Mouse (Mus musculus) adipocyte (in vitro differentiated cells): ENCODE data around the gene Ovol1.

Source experiments
- DNase-seq: peaks from one replicate; pipeline ENCODE4 v3.0.0-alpha.2; 2016; ENCODE audit warnings: low spot score

Ovol1 gene

DNA sequence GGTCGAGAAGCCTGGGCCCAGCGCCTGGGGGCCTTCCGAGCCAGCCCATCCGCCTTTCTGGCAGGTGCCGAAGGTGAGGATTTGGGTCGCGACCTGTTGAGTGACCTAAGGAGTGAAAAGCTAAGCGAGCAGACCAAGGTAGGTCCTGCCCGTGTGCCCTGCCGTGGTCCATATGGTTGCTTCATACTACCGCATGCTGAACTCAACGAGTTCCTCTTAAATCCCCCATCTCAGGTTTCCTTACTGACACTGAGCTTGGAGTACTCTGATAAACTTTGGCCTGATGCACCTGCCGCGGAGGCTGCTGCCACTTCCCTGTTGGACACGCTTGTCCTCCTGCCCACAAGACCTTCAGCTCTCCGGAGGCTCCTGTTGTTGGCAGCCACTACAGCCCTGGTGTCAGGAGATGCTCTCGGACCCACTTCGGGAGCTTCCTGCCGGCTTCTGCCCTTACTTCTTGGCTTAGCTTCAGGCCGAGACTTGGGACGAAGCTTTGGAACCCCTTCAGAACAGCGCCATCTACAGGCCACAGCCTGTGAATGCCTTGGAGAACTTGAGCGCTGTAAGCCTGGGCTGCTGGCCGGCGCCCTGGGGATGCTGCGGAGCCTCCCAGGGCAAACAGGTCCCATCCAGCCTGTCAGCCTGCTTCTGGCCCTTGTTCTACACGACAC is 8.2 kb upstream of the Ovol1 start:
- peak; percentile 89 for DNase-seq

DNA sequence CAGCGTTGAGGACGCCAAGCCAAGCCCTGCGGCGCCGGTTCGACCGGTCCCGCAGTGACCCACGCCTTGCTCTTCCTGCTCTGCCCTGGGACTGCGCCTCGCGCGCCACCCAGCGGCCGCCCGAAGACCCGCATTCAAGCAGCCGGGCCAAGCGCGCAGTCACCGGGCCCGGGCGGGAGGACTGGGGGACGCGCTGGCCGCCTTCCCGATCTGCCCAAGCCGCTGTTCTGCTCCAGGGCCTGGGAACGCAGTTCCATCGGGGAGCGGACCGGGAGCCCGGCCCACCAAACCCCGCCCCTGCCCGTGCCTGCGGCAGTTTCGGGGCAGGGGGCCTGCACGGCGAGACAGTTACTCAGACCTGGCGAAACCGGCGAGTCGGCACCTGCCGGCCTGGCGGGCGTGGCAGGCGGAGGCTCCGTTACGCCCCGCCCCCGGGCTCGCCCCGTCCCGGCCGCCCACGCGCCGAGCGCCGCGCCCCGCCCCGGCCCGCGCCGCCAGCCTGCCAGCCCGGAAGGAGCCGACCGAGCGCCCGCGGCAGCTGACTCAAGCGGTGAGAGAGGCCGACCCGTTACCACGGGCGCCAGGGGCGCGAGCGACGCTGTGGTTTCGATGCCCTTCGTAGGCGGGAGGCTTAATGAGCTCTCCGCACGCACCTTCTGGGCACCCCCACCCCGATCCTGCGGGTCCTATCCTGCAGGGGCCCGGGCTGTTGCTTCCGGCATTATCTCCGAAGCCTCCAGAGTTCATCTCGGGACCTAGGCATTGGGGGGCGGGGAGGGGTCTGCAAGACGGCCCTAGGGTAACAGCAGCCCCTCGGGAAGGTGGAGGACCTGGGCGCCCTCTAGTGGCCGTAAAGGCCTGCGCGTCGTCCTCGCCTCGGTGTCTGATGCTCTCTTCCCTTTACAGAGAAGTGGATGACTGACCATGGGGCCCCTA is 7.4 kb upstream of the Ovol1 start, which contains the start of gene Ap5b1:
Ap5b1 (plus strand) TSS at position 492 of the 936 bp plus-strand sequence.
- DNase-seq: peak; percentile 82

DNA sequence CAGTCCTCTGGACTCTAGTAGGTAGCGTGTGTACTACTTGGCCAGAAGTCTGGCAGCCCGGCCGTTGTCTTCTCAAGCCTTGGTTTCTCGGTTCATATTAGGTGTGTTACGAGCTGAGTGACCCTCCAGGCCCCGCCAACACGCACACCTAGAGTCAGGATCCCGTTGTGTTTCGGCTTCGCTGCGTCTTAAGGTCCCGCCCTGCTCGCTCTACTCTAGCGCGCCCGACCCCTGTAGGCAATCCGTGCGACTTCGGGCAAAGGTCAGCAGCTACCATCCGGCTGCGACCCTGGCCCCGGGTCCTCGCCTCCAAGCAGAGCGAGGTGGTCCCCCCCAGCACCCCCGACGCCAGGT is 6.7 kb upstream of the Ovol1 start:
- DNase-seq: no peak

DNA sequence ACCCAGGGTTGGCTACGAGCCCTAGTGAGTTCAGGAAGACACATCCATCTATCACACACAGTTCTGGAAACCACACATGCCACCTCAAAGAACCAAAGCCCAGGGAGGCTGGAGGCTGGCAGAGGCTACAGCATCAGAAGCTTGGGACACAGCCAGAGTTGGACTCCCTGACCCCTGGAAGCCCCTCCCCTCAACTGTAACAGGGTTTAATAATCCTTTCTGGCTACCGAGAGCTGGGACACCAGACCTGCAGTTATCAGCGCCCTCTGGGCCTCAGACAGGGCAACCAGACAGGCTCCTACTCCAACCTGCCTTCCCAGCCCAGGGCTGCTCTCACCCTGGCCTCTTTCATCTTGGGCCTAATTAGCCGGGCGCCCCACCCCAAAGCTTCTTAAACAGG is 5.9 kb upstream of the Ovol1 start:
- no peak for DNase-seq

DNA sequence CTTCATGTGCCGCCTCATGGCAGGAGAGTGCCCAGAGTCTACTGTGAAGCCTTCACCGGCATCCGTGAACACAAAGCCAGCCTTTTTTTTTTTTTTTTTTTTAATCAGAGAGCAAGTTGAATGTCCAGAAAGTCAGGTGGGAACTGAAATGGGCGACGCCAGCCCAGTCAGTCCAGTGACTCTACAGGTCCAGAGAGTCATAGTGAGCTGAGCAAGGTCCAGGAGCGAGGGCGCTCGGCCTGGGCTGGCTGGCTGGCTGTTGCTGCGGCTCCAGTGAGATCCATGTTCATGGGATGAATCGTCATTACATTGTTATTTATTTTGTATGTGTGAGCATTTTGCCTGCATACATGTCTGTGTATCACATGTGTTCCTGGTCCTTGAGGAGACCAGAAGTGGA is 2.3 kb upstream of the Ovol1 start:
- DNase-seq: no peak

DNA sequence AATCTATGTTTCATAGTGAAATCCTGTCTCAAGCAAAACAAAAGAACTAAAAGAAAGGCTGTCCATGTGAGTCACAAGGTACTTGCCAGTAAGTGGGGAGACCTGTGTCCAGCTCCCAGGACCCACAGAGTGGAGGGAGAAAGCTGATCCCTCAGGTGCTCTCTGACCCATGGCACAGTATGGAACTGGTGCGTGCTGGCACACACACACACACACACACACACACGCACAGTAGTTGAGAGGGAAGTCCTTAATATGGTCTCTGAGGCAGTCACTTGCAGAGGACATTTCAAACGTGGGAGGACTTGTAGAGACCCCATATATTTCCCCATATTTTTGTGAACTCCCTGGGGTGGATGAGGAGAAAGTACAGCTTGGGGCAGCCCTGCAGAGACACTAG is 1.4 kb upstream of the Ovol1 start:
- no peak for DNase-seq

DNA sequence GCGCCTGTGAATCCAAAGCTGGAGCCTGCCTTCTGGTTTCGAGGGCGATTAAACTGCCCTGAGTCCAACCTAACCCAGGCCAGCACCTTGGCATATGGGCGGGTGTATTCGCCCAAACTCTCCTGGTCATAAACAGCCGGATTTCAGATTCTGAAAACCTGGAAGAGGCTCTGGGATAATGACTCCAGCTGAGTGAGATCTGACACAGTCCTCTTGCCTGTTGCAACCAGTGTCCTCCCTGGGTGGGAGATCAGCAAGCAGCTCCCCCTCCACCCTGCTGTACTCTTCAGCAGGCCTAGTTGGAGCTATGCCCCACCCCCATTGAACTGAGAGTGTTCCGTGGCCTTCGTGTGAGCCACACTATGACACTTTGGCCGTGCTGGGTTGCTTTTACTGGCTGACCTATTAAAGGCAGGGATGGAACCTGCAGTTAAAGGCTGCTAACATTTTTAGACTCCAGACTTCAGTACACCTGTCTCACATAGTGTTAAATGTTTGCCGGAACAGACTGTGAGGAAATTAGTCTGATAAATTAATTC is 875 bp upstream of the Ovol1 start:
- no peak for DNase-seq

DNA sequence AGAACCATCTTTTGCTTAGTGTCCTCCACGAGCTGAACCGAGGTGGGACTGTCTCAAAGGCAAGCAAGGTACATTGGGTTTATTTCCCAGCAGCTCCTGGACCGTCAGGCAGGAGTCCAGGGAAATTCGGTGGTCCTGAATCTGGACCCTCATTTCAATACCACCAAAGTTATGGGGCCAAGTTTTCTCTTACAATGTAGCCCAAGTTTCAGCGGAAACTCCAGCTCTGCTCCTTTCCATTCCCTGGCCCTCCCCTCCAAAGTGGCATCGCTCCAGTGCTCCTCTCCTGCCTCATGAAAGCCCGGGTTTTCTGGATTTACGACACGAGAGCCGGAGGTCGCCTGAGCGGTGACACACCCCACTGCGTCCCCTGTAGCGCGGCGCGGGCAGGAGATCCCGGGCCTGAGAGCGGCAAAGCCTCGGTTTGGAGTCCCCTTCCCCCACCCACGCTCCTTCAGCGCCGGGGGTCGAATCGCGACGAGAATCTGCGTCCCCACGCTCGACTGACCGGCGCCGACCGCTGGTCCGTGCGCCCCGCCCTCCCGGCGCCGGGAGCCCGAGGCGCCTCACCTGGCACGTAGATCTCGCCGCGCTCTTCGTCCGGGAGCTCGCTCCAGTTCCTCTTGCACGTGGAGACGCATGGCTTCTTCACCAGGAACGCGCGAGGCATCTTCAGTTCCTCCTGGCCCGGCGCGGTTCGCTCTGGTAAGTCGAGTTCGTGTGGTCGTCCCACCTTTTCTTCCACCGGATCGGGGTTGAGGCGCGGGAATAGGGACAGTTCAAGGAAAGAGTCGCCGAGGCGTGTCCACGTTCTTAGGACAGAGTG is 602 bp downstream of the Ovol1 start:
- no peak for DNase-seq

DNA sequence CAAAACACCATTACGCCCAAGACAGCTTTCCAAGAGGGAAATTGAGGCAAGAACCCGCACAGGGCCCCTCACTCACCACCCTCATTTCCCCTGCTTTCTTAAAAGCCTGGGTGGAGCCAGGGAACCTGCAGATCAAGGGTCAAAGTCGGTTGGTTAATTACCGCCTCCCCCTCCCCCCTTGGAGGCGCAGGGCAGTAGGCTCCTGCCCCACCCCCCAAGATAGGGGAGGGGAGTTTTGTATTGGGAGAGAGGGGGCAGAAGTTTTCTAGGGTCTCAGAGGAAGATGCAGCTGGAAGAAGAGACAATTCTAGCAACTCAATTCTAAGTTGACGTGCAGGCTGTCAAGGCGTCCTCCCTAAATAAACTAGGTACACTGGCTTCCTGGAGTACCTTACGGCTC is 1.2 kb downstream of the Ovol1 start:
- no peak for DNase-seq

DNA sequence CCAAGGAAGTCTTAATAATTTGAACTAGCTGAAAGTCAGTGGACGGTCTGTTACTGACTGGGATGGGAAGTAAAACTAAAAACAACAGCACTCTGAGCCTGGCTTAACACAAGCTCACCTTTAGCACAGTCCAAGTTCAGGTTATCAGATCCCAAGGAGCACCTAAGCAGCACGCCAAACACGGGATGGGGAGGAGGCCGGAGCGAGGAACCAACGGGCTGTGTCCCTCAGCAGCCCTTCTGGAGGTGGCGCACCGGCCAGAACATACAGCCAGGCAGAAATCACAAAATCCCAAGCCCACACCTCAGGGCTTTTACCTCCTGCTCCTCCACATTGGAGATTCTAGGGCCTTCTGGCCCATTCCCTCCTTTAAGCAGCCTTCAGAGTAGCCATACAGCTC is 1.7 kb downstream of the Ovol1 start:
- DNase-seq: no peak

DNA sequence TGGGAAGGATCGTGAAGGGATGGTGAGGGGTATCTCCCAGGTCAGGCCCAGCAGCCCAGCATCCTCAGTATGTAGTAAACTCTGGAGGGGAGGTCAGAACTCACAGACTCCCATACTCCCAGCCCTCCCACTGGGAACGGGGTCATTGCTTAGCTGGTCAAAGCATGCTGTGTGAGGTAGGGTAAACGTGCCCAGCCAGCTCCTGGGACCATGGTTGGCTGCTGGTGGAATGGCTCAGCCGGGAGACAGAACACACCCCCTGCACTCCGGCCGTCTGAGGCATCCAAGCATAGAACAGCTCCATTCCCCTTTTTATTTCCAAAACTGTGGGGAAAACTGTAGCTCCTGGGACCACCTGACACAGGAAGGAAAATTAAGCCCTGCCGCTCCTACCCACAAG is 2.3 kb downstream of the Ovol1 start:
- no peak for DNase-seq

DNA sequence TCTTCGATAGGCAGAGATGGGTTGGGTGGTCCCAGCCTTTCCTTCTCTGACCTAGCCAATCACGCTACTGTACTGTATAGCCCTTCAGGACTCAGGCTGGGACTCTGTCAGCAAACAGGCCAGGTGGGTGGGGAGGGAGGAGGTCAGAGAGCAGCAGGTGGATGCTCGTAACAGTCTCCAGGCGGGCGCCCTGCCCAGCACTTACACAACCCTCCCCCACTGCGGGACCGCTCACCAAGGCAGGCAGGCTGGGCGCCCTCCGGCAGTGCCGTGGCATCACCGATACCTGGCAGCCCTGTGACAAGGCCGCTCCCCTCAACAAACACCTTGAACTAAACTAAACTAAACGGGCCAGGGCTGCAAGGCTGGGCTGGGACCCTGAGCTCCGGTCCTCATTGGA is 6.2 kb downstream of the Ovol1 start:
- no peak for DNase-seq

DNA sequence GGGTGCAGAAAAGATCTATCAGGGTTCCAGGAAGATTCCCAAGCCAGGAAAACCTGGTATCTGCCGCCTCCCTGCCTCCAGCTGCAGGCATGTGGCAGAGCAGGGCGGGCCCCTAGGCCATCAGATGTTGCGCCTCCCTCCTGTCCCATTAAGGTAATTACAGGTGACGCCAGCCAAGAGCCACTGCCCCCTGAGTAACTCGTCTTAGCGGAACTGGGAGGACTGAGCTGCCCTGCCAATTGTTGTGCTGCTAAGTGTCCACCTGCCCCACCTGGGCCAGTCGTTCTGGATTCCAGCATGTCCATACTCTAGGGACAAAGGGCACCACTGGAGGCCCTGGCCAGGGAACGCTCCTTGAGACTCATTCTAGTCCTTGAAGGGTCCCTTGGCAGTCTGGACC is 6.6 kb downstream of the Ovol1 start:
- DNase-seq: no peak

DNA sequence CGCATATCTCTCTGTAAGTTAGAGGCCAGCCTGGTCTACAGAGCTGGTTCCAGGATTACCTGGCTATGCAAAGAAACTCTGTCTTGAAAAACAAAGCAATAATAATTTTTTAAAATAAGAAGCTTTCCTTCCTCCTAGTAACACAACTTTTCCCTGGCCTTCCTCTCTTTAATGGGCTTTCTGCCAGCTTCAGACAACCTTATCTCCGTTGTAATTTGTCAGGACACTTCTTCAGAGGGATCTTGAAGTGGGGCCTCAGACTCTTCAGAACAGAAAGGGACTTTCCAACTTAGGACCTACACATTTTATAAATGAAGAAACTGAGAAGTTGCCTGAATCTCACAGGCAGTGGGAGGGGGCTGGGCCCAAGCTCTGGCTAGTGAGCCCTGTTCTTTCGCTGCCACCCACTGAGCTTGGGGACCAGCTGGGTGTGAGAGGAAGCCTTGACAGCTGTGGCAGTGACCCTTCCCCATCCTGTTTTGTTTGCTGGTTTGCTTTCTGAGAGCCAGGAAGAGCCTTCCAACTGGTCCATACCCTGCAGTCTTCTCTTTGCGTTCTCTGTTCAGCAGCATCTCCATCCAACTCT is 12.9 kb downstream of the Ovol1 start:
- DNase-seq: no peak

DNA sequence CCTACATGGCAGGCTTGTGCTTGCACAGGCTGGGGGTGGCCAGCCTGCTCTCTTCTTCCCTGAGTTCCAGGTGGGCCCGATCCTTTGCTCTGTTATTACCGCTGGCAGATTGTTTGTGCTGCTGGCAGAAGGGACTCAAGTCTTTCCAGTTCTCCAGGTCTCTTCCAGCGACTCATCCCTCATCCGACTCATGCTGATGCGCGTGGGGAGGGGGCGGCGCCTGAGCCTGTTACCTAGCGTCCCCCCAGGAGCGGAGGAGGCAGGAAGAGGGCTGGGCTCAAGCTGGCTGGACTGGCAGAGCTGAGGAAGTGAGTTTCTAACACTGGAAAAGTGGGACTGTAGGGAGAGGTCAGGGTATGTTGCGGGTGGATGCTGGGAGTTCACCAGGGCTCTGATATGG is 16.4 kb downstream of the Ovol1 start:
- no peak for DNase-seq

DNA sequence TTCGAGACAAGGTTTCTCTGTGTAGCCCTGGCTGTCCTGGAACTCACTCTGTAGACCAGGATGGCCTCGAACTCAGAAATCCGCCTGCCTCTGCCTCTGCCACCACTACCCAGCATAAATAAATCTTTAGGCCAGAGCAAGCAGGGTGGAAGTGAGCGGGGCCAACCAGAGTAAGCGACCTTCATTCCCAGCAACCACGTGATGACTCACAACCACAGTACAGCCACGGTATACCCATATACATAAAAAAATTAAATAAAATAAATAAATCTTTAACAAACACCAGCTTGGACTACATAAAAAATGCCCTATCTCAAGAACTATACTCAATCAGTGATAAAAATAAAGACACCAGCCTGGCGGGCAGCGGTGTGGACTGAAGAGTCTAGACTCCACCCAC is 17.1 kb downstream of the Ovol1 start:
- no peak for DNase-seq

DNA sequence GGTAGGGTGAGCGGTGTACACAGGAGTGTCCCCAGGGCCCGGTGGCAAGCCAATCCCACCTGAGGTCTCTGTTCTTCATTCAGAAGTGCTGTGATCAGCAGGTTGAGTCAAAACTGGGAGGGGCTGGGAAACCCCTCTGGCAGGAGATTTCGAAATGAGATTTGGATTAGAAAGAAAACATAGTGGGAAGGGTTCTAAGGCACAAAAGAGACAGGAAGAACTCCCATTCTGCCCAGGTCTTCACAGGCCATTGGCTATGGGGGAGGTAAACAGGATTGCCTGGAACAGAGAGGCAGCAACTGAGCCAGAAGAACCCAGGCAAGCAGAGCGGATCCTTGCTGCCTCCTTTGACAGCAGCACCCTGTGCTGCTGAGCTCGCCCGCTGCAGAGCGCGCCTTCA is 21.7 kb downstream of the Ovol1 start:
- no peak for DNase-seq

DNA sequence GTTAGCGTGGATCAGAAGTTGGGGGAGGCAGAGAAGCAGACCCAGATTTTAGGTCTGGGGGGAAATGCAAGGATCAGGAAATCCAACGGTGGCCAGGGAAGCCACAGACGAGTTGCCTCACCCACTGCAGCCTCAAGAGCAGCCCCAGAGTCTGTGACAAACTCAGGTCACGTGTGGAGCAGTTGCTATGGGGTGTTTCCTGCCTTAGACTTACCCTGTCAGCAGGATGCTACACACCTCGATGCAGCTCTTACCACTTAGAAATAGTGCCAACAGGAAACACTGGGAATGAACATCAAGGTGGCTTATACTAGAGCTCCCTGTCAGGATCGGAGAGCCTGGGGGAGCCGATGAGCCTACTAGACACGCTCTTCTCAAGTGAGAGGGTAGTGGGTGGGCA is 27.9 kb downstream of the Ovol1 start:
- DNase-seq: no peak

DNA sequence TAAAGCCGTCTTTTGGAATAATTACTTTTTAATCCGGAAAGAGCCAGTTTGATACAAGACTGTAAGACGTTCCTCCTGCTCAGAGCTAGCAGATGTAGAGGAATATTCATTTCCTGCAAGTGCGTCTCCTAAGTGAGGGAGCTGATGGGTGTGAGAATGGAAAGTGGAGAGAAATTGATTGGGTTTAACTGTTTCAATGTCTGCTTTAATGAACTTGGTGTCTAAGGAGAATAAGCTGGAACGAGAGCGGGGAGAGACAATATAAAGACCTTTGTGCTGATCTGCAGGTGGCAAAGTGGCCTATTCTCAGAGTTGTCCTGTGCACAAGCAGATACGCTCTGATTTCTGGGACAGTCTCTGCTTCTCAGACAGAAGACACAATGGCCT is 30.3 kb downstream of the Ovol1 start:
- no peak for DNase-seq

DNA sequence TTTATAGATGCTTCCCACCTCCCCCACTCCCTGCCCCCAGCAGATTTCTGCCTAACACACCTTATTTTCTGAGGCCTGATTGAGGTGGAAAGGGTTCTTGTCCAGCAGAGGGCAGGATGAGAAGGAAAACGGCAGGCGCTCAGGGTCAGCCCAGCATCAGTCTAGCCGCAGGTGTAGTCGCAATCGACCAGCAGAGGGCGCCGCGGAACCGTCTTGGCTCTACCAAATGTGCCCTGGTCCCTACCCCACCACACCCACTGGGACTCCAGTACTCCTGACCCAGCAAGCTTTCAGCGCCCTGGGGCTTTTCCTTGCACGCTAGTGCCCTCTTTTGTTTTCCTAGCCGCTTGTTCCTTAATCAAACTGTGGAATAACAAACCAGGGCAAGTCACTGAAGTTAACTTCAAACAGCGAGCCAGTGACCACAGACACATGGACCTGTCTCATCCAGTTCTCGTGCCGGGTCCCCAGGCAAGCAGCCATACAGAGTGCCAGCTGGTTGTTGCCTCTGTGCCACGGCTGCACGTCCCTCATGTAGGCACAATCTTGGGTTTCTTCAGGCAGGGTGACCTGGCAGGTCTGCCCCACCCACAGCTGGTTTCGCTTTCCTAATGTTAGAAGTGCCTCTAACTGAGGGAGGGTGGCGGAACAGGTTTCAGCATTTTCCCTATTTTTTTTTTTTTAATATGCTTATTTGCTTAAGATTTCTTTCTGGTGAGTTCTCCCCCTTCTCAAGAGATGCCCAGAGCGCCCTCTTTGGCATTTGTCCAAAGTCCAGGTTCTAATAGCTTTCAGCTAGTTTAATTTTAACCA is 30.9 kb downstream of the Ovol1 start:
- peak; percentile 96 for DNase-seq

DNA sequence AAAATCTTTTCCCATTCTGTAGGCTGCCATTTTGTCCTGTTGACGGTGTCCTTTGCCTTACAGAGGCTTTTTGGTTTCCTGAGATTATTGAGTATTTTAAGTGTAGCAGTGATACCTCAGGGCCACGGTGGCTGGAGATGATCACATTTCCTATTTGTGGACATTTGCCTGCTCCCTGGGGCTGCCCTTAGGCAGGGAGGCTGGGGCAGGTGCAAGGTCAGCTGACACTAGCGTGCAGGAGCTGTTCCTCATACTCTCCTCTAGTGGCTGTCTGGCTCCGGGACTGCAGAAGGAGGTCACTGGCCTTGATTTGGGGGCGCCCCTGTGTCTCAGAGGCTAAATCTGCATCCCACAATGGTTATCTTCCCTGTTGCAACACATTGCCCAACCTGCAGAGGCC is 35.2 kb downstream of the Ovol1 start:
- DNase-seq: no peak
